Mouse (Mus musculus): ENCODE measurements around the gene Slc43a2.
"Not testable (repeated sequence)": the region's sequence is repeated elsewhere in the genome, so short reads cannot be mapped to it uniquely, and the experiment has no call there.

Slc43a2 gene

GRCm38 (mm10) chr11:75551321-75551720 is 19.8 kb downstream of the Slc43a2 start:
- no peak for DNase-seq (ENCODE audit: low read depth, low spot score)

GRCm38 (mm10) chr11:75551961-75552441 is 20.5 kb downstream of the Slc43a2 start:
- DNase-seq (ENCODE audit: low read depth, low spot score): no peak

- DNase-seq (ENCODE audit: low read depth, low spot score): no peak
Observed at GRCm38 (mm10) chr11:75552906-75553482, 21.5 kb downstream of the Slc43a2 start.

GRCm38 (mm10) chr11:75556006-75556405 is 24.5 kb downstream of the Slc43a2 start:
- DNase-seq (ENCODE audit: low read depth, low spot score): not testable (repeated sequence)

- no peak for DNase-seq (ENCODE audit: low read depth, low spot score)
Observed at GRCm38 (mm10) chr11:75557142-75557541, 25.6 kb downstream of the Slc43a2 start.

- DNase-seq (ENCODE audit: low read depth, low spot score): no peak
Observed at GRCm38 (mm10) chr11:75558101-75558500, 26.6 kb downstream of the Slc43a2 start.

- no peak for DNase-seq (ENCODE audit: low read depth, low spot score)
Observed at GRCm38 (mm10) chr11:75559870-75560504, 28.5 kb downstream of the Slc43a2 start.

GRCm38 (mm10) chr11:75560530-75561409 is 29.3 kb downstream of the Slc43a2 start:
- DNase-seq (ENCODE audit: low read depth, low spot score): no peak

GRCm38 (mm10) chr11:75561410-75561791 is 29.9 kb downstream of the Slc43a2 start:
- DNase-seq (ENCODE audit: low read depth, low spot score): no peak

- no peak for DNase-seq (ENCODE audit: low read depth, low spot score)
Observed at GRCm38 (mm10) chr11:75562840-75563239, 31.3 kb downstream of the Slc43a2 start.

GRCm38 (mm10) chr11:75563851-75564548 is 32.5 kb downstream of the Slc43a2 start:
- no peak for DNase-seq (ENCODE audit: low read depth, low spot score)

- no peak for DNase-seq (ENCODE audit: low read depth, low spot score)
Observed at GRCm38 (mm10) chr11:75565849-75566248, 34.4 kb downstream of the Slc43a2 start.

GRCm38 (mm10) chr11:75566276-75567196 is 35.0 kb downstream of the Slc43a2 start:
- DNase-seq (ENCODE audit: low read depth, low spot score): no peak

- no peak for DNase-seq (ENCODE audit: low read depth, low spot score)
Observed at GRCm38 (mm10) chr11:75567346-75568114, 36.0 kb downstream of the Slc43a2 start.

- no peak for DNase-seq (ENCODE audit: low read depth, low spot score)
Observed at GRCm38 (mm10) chr11:75568115-75568511, 36.6 kb downstream of the Slc43a2 start.

- DNase-seq (ENCODE audit: low read depth, low spot score): no peak
Observed at GRCm38 (mm10) chr11:75568962-75569361, 37.5 kb downstream of the Slc43a2 start.

GRCm38 (mm10) chr11:75570375-75571125 is 39.1 kb downstream of the Slc43a2 start:
- no peak for DNase-seq (ENCODE audit: low read depth, low spot score)

- DNase-seq (ENCODE audit: low read depth, low spot score): no peak
Observed at GRCm38 (mm10) chr11:75571126-75571990, 39.9 kb downstream of the Slc43a2 start.

All from forelimb bud, embryonic 11.5 days (tissue).